Mouse (Mus musculus): ENCODE results near the gene Poc1b.

DNA sequence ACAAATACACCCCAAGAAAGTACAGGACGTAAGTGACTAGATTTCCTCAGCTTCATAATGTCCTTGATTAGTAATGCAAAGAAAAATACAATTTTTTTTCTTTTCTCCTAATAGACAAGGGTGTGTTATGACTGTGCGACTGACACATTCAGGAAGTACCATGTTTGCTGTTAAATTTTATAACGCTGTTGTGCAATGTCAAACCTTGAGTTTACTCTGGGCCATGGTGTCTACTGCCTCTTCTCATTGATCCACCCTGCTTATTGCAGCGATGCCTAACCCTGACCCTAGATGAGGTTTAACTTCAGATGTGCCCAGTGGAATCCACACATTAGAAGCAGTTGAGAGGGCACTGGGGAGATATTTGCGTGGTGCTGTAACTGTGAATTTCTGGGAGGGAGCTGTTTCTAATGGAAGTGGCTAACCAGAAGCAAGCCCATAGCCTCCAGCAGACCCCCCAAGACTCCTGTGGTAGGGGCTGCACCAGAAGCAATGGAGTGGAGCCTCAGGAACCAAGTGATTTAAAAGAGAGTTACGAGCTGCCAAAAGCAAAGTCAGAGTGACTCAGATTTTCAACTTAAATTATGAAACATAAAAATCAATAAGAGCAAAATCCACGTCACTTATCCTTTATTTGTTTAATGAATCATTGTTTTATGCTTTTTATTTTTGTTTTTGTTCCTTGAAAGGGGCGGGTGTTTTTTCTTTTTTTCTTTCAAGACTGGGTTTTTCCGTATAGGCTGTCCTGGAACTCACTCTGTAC, 104.8 kb downstream of the Poc1b start:
- TF ChIP-seq CTCF (IDR thresholded peaks at IDR 0.05; ENCODE audit: control insufficient read depth, insufficient read depth, low read length) (no peak), POLR2A (IDR thresholded peaks at IDR 0.05; ENCODE audit: borderline replicate concordance, control insufficient read depth, low read depth, low read length) (no peak)

Measured in bone marrow, adult 2 months (tissue).